Mouse (Mus musculus) left cerebral cortex, postnatal 4 days (tissue): ENCODE data around the gene Tmem268. TPM values are rescaled to one million over a fixed set of nuclear protein-coding genes. Genes with fewer than 3 reads are reported as not detected.

Experiments used
- DNase-seq: peaks from one replicate; pipeline ENCODE4 v3.0.0-alpha.2; 2022
- intact Hi-C: fragments of 180-260 bp; cut with DNase I; formaldehyde crosslinking; loops from one replicate; pipeline ENCODE4 v1.15.1; 2025
- total RNA-seq, 2 experiments: library from RNA; stranded (reverse); gene quantifications; 2 replicates each; pipeline ENCODE4 v1.2.3; 2021

The Tmem268 gene
- total RNA-seq, 2 experiments from 2014 or later, result 3.9 to 4.4 TPM

DNA sequence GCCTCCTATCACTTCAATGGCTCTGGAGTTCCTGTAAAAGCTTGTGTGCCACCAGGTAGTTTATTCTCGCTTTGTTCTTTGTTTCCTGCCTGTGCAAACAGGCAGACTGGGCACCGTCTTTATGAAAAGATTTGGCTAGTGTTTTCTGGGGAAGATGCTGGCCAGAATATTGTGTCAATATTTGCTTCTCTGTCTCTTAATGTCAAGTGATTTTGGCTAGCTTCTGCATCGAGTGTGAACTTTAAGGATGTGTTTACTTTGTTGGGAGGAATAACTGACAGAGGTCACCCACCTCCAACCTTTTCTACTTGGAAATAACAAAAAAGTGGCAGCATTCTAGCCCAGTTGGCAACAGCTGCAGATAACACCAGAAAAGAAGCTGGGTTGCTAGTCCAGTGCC, 4.0 kb upstream of the Tmem268 start:
- no peak for DNase-seq
- intact Hi-C loops, result no loop called here

DNA sequence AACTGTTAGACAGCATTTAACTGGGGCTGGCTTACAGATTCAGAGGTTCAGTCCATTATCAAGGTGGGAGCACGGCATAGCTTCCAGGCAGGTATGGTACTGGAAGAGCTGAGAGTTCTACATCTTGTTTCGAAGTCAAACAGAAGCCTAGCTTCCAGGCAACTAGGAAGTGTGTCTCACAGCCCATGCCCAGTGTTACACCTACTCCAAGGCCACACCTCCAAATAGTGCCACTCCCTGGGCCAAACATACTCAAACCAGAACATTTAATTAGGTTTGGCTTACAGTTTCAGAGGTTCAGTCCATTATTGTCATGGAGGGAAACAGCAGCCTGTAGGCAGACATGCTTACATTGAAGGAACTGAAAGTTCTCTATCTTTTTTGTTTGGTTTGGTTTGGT, 3.5 kb upstream of the Tmem268 start:
- intact Hi-C loops, result no loop called here
- DNase-seq, result no peak

DNA sequence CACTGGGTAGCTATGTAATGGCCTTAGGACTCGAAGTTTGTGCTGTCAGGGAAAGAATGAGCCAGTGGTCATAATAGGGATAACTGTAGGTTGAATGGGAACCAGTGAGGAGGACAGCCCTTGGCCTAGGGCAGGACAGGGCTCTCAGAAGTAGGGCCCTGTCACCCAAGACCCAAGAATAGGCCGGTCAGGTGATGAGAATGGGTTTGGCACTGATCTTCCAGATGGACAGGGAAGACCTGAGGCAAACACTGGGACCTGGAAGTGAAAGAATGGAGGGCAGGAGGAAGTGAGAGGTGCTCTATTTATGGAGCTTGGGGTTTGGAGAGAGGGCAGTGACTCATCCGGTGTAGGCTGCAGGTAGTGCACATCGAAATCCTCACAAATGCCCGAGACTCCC, 1.9 kb upstream of the Tmem268 start:
- DNase-seq, result no peak
- intact Hi-C loops, result no loop called here

DNA sequence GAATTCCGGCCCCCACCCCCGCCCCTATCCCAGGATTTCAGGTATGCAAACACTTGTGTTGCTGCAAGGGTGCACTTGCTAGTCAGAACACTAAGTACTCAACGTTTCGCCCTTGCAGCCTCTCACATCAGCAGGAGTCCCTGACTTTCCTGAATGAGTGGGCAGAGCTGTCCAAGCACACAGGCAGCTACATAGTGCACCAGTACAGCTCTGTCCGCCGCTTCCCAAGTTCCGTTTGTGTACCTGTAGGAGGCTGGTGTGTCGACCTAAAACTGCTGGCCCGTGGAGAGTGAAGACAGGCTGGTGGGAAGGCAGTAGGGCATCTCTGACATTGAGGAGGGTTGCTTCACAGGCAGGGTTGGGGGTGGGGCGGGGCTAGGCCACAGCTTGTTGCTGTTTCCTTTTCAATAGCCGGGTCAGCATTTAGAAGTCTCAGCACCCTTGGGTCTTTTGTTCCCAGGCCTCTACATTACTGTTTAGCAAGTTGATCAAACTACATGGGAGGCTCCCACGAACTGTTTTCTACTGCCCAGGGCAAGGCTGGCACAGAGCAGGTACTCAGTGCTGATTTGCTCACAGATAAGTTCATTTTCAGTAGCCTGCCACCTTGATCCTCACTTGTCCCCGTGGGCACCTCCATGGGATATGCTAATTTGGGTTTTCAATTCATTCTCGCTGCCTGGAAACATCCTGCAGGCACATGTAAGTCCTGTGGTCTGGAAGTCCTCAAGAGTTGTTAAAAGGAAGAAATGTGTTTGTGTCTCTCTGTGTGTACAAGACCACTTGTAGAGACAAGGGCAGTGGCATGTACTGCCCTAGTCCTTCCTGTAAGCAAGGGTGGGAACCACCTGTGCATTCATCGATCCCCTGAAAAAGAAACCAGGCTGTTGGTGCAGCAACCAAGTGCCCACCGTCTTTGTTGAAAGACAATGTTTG, 1.2 kb upstream of the Tmem268 start:
- intact Hi-C loops, result no loop called here
- DNase-seq, result no peak

DNA sequence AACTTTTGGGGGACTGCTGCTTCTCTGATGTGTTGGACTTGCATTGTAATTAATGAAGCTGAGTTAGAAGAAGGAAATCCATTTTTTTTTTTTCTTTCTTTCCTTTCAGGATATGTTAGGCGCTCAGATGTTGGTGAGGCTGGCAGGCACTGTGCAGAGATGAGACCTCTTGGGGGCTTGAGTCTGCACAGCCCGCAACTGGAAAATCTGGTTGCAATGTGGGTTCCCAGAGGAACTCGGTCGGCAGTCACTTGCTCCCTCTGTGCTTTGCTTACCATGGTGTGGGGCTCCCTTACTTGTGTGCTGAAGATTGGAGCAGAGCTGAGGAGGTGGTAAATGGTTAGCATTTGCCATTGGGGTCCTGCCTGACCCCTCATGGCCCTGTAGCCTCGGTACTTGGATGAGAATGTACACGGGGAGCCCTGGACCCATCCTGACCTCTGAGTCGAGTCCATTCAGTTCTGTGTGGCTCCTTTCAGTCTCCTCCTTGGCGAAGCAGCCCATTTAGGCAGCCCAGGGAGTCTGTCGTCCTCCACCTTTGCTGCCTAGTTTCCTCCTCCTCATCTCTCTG, 631 bp downstream of the Tmem268 start:
- no peak for DNase-seq
- intact Hi-C loops, result no loop called here

DNA sequence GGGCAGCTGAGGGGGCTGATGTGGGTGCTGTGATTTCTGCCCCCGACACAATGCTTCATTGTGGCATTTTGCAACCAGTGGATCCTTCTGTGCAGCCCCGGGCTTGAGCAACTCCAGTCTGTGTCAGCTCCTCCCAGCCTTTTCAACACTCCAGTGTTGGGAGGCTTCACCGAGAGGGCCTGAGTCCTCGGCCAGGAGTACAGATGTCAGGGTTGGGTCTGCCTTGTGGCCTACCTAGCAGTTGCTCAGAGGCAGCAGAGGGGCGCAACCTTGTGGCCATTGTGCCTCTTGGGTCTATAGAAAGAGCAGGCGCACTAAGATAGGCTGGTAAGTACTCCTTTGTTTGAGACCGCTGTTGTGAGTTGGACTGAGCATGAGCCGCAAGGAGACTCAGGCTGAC, 1.5 kb downstream of the Tmem268 start:
- no peak for DNase-seq
- intact Hi-C loops, result no loop called here

DNA sequence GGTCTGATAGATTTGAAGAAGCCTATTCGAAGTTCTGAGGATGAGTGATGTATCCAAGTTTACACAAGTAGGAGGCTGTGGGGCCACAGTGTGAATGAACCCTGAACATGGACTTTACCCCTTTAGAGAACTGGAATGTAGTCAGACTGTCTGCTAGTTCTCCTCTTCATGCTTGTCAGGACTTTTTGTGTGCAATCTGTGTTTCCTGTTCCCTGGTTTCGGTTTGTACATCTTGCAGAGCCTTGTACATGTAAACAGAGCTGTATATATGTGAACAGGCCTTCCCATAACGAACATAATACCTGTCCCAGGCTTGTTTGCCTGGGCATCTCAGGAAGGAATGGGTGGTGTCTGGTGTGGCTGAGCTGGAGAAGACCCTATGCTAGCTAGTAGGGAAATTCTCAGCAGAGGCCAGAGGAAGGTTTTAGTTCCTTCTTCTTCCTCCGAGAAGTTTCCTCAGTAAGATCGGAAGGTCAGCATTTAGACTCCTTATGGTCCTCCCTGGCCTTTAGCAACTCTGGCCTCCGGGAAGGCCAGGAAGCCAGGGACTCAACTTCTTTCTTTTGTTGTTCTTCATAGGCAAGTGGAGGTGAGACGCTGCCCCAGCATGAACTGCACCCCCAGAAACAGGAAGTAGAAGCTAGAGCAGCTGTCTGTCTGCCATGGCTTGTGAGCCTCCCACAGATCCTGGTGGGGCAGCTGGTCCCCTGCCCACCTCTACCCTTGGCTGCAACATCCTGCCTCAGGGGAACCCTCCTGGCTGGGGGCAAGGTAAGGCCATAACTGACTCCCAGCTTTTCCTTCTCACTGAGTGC, 3.5 kb downstream of the Tmem268 start:
- intact Hi-C loops, result no loop called here
- no peak for DNase-seq

DNA sequence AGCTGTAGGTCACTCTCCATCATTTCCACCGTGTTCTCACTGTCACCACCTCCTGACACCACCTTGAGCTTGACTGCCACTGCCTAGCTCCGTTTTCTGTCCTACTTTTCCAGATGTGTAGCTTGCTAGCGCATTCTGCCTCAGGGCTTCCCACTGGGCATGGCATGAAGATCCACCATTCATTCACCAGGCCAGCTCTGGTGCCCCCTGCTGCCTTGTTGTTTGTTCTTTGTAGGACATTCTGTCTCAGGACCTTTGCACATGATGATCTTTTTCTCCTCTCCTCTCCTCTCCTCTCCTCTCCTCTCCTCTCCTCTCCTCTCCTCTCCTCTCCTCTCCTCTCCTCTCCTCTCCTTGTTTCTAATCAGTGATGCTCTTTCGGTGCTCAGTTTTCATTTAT, 4.2 kb downstream of the Tmem268 start:
- intact Hi-C loops, result no loop called here
- DNase-seq, result no peak

DNA sequence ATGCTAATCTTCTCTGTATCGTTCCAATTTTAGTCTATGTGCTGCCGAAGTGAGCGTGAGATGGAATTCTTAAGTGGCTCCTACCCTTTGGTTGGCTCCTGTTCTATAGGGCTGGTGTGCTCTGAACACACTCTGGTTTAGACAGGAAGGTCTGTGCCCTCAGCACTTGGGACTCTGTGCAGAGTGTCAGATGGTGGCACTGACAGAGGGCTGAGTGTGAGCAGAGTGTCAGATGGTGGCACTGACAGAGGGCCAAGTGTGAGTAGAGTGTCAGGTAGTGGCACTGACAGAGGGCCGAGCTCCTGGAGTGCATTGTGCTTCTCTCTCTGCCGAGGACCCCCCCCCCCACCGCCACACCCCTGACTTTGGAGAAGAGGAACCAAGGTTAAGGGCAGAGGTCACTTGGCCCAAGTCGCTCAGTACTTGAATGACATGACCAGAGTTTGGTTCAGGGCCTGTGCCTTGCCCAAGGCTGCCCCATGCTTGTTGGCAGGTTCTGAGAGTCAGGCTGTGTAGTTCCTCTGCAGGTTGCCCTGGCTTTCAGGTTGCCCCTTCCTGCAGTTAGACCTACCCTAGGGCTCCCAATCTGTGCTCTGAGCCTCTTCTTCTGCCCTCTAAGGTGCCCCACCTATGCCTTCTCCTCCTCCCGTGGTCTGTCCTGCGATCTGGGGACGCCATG, 9.3 kb downstream of the Tmem268 start:
- no peak for DNase-seq
- intact Hi-C loops, result no loop called here

DNA sequence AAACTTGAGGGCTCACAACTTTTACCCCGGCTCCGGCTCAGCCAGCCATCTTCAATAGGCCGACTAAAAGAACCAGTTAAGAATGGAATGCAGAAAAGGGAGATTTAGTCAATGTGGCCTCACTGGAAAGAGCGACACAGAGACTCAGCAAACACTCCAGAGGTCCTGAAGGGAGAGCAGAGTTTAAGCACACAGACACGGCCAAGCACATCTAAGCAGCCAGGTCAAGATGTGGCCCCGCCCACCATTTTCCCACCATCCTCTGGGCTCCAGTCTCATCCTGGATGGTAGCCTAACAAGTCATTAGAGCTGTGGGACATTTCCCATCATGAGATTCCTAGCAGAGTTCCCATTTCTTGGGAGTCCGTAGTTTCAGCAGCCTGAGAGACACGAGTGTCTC, 10.7 kb downstream of the Tmem268 start:
- DNase-seq, result no peak
- intact Hi-C loops, result no loop called here

DNA sequence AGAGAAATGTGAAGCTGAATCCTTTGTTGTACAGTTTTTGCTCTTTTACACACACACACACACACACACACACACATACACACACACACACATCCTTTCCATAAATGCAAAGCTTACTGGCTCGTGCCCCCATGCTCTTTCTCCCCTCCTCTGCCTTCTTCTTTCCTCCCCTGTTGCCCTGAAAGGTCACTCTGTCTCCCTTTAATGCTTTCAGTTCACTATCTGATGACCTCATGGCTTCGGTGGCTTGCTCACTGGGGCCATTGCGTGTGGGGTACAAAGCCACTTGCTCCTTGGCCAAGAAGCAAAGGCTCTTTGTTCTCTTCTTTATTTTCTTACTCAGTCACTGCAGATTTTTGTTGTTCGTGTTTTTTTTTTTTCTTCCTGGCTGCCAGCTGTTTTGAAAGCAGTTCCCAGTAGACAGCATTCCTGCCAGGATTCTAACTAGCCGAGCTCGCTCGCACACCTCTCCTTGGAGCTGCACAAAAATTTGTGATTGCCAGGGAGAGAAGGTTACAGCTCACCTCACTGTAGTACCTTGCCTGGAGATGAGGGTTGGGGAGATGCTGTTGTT, 11.7 kb downstream of the Tmem268 start:
- DNase-seq, result no peak
- intact Hi-C loops, result no loop called here

DNA sequence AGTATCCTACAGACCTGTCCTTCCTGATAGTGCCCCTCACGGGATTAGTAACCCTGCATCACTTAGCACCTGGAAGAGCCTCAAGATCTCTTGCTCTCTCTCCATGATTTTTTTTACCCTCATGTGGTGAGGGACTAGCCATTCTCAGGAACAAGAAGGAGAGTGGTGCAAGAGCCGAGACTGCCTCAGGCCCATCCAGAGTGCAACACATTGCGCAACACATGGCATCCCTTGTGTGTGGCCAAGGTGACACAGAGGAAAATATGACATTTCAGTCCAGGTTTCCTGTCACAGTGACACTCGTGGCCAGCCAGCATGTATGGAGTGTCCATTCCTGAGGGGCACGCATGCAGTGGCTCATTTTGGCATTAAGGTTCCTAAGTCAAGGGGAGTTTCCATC, 14.0 kb downstream of the Tmem268 start:
- intact Hi-C loops, result no loop called here
- no peak for DNase-seq

DNA sequence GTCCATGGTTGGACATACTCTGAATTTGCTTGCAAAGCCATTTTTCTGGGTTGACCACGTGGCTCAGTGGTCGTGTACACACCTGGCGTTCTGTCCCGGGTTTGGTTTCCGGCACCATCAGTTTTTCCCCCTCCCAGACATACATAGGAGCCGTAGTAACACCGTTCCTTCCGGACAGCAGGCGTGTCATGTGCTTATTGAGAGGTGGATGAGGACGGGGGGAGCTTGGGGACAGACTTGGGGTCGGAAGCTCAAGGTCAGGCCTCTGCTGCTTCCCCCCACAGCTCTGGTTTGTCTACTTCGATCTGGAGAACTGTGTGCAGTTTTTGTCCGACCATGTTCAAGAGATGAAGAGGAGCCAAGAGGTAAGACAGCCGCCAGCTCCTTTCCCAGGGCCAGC, 21.1 kb downstream of the Tmem268 start:
- intact Hi-C loops, result no loop called here
- no peak for DNase-seq

DNA sequence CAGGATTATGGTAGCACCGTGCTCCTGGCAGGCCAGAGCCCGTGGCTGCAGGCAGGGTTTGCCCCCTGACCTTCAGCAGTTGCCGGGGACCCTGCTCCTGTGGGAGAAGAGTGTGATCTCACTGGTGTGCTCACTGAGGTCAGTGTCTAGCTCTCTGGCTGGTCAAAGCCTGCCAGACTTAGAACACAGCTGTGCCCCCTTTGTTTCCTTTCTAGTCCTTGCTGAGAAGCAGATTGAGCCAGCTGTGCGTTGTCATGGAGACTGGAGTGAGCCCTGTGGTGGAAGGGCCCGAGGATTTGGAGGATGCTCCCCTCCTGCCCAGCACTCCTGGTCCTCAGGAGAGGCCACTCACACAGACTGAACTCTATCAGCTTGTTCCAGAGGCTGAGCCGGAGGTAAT, 21.5 kb downstream of the Tmem268 start:
- no peak for DNase-seq
- intact Hi-C loops, result no loop called here

DNA sequence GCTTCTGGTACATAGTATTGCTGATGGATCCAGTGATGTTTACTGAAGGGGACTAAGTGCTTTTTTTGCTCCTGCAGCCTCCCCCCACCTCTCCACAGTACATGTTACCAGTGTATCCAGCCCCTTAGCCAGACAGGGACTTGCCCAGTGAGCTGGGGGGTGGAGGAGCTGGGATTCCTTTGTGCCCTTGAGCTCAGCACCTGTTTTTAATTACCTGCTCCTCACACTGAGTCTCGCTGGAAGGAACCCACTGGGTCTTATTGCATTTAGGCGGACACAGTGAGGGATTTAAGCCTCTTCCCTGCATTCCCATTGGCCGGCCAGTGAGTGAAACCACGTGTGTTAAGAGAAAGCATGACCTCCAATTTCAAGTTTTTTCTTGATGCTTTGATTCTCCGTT, 24.0 kb downstream of the Tmem268 start:
- intact Hi-C loops, result no loop called here
- no peak for DNase-seq

DNA sequence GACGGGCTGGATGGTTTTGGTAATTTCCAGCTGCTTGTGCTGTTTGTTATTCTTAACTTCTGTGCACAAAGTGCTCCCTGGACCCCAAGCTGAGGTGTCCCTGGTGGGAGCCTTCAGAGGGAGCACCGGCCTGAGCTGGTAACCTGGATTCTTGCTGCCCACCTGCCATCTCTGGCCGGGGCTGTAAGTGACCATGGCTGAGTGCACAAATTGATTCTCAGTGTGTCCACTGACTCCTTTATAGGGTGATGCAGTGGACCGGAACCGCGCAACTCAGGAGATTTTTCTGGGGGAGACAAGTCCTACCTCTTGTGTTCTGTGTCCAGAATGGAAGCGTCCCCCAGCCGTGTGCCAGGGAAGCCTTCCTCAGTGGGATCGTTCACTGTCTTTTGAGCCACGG, 26.6 kb downstream of the Tmem268 start:
- intact Hi-C loops, result no loop called here

DNA sequence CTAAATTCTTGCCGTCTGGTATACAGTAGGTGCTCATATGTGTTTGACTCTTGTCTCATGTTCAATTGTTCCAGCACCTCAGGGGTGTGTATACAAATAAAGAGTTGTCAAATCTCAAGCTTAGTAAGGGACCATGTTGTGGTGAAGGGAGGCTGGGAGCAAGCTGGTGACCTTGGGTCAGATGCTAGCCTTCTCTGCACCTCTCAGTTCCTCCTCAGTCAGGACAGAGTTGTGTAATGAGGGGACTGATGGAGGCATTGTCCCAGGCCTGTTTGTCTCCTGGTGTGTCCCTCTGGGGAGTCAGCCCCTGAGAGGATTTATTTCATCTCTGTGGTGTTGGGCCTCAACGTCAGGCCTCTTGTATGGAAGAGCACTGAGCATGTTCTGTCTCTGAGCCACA, 27.7 kb downstream of the Tmem268 start:
- intact Hi-C loops, result no loop called here
- no peak for DNase-seq

More for the DNA sequence above, 26.6 kb downstream of the Tmem268 start:
- no peak for DNase-seq

DNA sequence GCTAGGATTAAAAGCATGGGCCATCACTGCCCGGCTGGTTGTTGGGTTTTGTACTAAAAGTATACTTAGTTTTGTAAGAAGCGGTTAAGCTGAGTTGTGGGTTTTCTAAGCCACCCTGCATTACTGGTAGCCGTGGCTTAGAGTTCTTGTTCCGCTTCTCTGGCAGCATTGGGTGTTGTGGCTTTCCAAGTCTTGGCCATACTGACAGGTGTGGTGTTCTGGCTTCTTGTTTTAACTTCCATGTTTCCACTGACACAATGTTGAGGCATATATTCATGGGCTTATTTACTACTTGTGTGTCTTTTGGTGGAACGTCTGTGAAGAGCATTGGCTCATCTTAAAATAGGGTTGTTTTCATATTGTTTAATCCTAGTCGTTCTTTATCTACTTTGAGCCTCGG, 31.4 kb downstream of the Tmem268 start:
- no peak for DNase-seq
- intact Hi-C loops, result no loop called here

DNA sequence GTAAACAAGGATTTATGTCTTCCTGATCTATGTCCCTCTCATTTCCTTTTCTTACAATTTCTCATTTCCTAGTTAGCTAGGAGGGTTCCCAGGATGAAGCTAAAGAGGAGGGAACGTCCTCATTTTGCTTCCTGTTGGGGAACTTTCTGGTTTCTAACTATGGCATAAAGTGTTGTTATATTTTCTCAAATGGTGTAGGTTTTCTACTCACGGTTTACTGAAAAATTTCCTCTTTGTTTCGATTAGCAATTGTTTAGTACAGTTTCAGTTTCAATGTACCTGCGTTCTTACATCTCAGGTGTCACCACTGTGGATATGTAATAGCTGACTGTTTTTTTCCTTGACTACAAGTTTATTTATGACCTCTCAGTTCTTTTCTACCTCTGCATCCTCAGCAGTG, 32.0 kb downstream of the Tmem268 start:
- intact Hi-C loops, result no loop called here
- DNase-seq, result no peak

DNA sequence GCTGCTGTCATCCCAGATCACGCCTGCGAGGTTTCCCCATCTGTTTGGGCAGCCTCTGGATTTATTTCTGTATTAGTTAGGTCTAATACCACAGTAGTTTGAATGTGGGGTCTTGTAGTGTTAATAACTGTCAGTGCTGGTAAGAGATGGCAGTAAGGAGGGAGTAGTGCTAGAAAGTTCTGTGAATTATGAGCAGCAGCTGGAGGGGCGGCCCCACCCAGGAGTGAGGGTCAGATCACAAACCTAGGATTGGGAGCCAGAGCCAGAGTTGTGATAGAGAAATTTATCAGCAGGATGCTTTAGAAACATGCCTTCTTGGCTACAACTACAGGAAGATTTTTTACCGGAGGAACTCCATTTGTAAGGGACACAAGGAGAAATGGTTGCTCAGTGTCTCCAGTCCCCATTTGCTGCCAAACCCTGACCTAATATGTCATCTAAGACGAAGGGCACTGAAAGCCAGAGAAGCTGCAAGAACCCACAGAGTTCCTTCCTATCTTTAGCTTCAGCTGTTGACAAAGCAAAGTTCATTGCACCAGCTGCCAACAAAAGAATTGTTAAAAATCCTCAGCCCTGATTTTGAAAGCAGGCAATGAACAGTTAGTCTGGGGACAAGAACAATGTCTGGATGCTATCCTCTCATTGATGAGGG, 36.0 kb downstream of the Tmem268 start:
- intact Hi-C loops, result no loop called here
- DNase-seq, result no peak
